Mouse (Mus musculus) small intestine, adult 2 months (tissue): ENCODE results near the gene Otop2. TPM values are rescaled to one million over a fixed set of nuclear protein-coding genes. Genes with fewer than 3 reads are reported as not detected.

ENCODE experiments used
- H3K27ac ChIP-seq: fragments of 200-500 bp; 2 replicates; pipeline ENCODE4 v1.5.1; 2012; ENCODE audit warnings: low read depth, low read length, control low read depth, inconsistent platforms; ENCODE audit not compliant: insufficient read depth
- H3K27me3 ChIP-seq: fragments of 200-500 bp; 2 replicates; pipeline ENCODE4 v1.6.1; 2012; ENCODE audit warnings: mild to moderate bottlenecking, moderate library complexity, low read length, inconsistent platforms; ENCODE audit not compliant: control insufficient read depth, insufficient read depth
- H3K36me3 ChIP-seq: fragments of 200-500 bp; 2 replicates; pipeline ENCODE4 v1.6.1; 2012; ENCODE audit warnings: mild to moderate bottlenecking, low read length, control low read depth, inconsistent platforms; ENCODE audit not compliant: control insufficient read depth, insufficient read depth
- H3K4me1 ChIP-seq: fragments of 200-500 bp; 2 replicates; pipeline ENCODE4 v1.6.1; 2012; ENCODE audit warnings: low read length, inconsistent platforms, mixed read lengths; ENCODE audit not compliant: control insufficient read depth, insufficient read depth, insufficient read length
- H3K4me3 ChIP-seq: fragments of 200-500 bp; 2 replicates; pipeline ENCODE4 v1.5.1; 2012; ENCODE audit warnings: low read depth, mild to moderate bottlenecking, control low read depth, inconsistent platforms, low read length, moderate library complexity
- CTCF ChIP-seq: fragments of 200-500 bp; IDR thresholded peaks from 2 replicates; pipeline ENCODE4 v1.5.1; 2012; ENCODE audit warnings: low read depth, mild to moderate bottlenecking, control low read depth, inconsistent platforms, low read length, moderate library complexity, mixed read lengths; ENCODE audit not compliant: insufficient replicate concordance, insufficient read length; ENCODE audit errors: extremely low read depth
- POLR2A ChIP-seq: fragments of 200-500 bp; IDR thresholded peaks from 2 replicates; pipeline ENCODE4 v1.6.1; 2012; ENCODE audit warnings: low read depth, mild to moderate bottlenecking, control low read depth, inconsistent platforms, low read length, moderate library complexity
- WGBS: fragments of 180-500 bp; shearing (Covaris S2); methylation state at CpG from one replicate; pipeline ENCODE4 v1.1.7; 2018; 5-methylcytosine and 5-hydroxymethylcytosine counted together
- polyA plus RNA-seq: library from polyadenylated mRNA; depleted of rRNA; stranded (reverse); fragments of >200 nt; gene quantifications from 2 replicates; pipeline ENCODE4 v1.2.3, GENCODE M21; 2012

The Otop2 gene
- polyA plus RNA-seq, 1 experiment: 1.3 TPM

DNA sequence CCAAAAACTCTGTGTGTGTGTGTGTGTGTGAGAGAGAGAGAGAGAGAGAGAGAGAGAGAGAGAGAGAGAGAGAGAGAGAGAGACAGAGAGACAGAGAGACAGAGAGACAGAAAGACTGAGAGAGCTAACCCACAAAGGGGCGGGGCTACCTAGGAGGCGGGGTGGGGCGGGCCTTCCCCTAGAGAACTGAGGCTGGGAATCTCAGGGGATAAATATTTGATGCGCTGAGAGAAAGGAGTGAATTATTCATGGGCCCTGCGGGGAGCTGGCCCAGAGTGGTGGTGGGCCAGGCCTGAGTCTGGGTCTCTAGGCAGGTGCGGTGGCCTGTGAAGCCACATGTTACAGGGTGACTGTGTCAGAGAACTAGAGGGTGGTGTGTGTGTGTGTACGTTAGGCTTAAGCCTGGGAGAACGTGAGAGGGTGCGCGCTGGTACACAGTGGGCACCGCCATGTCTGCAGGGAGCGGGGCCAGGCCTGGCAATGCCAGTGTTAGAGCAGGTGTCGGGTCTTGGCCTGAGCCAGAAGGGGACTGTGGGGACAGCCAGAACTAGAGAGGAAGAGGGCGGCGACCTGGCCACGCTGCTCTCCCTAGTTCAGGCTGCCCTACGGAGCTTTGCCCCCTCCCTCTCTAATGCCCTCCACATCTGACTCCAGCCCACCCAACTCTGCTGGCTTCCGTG lies 12.9 kb downstream of the Otop2 start:
- Histone ChIP-seq H3K27me3 (peaks cover 76% of the 10 kb centered on the region), H3K4me1 (no peaks in the 10 kb centered on the region; the same call in 1 of the 2 replicates), H3K4me3 (no peak overlapping the region), H3K36me3 (no peaks in the 10 kb centered on the region), H3K27ac (no peak overlapping the region)
- TF ChIP-seq POLR2A (no peak), CTCF (no peak)
- WGBS: 14% methylated on average over 18 of the region's 18 CpGs

DNA sequence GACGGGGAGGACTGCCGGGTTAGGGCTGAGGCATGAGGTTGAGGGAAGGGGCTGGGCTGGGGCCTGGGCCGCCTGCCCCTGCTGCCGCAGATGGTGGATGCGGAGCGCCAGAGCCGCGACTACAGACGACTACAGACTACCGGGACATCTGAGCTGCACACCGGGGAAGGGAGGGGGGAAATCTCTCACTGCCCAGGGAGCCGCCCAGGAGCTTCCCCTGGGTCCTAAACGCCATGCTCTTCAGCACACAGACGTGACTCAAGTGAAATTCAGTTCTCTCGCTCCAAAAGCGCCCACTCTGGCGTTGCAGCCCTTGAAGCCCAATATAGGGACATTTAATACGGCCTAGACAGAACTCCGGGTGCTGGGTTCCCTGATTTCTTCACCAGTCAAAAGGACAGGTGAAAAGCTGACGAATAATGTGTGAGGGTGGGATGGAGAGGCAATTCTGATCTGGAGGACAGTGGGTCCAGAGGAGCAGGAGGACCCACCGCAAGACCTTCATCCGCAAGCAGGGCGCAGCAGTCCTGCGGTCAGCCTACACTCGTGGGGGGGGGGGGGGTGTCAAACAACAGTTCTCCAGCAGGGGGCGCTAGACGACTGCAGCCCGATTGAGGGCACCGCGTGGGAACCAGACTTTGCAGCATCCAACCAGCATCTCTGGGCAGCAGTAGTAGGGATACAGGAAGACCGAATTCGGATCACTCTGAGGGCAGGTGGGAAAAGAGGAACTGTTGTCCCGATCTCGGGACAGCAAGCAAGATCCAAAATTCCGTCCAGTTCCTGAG lies 15.1 kb downstream of the Otop2 start, which contains the start of gene Ush1g:
Ush1g (minus strand) TSS at position 136 of the 788 bp plus-strand sequence.
- Histone ChIP-seq H3K36me3 (no peaks in the 10 kb centered on the region), H3K4me3 (peak within 1 kb of the TSS; percentile 8; the same call in 1 of the 2 replicates), H3K27ac (no peak within 1 kb of the TSS), H3K27me3 (peaks cover 59% of the 10 kb centered on the region), H3K4me1 (peaks cover 5% of the 10 kb centered on the region; the same call in 1 of the 2 replicates)
- 4% methylated on average over 35 of the region's 35 CpGs for WGBS
- TF ChIP-seq CTCF: peak; percentile 82
- TF ChIP-seq POLR2A: no peak

DNA sequence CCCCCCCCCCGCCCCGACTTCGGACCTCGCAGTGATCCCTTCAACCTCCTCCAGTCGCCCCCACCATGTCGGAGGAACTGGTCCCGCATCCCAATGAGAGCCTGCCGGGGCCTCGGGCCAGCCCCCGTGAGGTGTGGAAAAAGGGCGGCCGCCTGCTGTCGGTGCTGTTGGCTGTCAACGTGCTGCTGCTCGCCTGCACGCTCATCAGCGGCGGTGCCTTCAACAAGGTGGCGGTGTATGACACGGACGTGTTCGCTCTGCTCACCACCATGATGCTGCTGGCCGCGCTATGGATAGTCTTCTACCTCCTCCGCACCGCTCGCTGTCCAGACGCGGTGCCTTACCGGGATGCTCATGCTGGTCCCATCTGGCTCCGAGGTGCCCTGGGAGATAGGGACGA lies 16.4 kb downstream of the Otop2 start:
- Histone ChIP-seq H3K27me3 (peaks cover 48% of the 10 kb centered on the region), H3K36me3 (no peaks in the 10 kb centered on the region), H3K27ac (no peak overlapping the region), H3K4me1 (peaks cover 5% of the 10 kb centered on the region; the same call in 1 of the 2 replicates), H3K4me3 (no peak overlapping the region)
- no peak for TF ChIP-seq POLR2A
- no peak for TF ChIP-seq CTCF
- WGBS: 17% methylated on average over 32 of the region's 32 CpGs

DNA sequence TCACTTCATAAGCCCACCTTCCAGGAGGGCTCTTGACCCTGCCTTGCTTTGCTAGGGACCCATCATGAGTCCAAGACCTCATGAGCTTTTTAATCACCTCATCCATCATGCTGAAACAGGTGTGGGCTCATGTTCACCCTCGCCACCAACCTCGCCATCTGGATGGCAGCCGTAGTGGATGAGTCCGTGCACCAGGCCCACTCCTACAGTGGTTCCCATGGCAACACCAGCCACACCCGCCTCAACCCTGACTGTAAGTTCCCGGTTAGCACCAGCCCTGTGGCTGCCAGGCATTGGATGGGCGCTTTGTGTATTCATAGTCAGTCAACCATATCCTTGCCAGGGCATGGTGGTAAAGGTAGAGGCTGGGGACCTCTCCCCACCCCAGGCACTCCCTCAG lies 19.8 kb downstream of the Otop2 start:
- Histone ChIP-seq H3K27ac (no peak overlapping the region), H3K36me3 (no peaks in the 10 kb centered on the region), H3K27me3 (peaks cover 25% of the 10 kb centered on the region), H3K4me1 (0 out of 2 replicates have a peak, but pooled peaks cover 5% of the 10 kb centered on the region), H3K4me3 (no peak overlapping the region)
- no peak for TF ChIP-seq POLR2A
- 35% methylated on average over 7 of the region's 7 CpGs for WGBS

DNA sequence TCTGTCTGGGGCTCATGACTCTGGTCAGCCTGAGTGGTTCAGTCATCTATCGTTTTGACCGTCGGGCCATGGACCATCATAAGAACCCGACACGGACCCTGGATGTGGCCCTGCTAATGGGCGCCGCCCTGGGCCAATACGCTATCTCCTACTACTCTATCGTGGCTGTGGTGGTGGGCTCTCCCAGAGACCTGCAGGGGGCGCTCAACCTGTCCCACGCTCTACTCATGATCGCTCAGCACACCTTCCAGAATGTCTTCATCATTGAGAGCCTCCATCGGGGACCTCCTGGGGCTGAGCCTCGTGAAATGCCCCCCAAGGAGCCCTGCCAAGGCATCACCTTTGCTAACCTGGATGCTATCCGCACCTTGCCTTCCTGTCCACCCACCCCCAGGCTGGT lies 22.4 kb downstream of the Otop2 start:
- Histone ChIP-seq H3K27me3 (peaks cover 10% of the 10 kb centered on the region), H3K27ac (no peak overlapping the region), H3K36me3 (no peaks in the 10 kb centered on the region), H3K4me1 (peaks cover 5% of the 10 kb centered on the region), H3K4me3 (no peak overlapping the region)
- TF ChIP-seq CTCF (peak; percentile 17; the same call in 1 of the 2 replicates), POLR2A (no peak)
- WGBS: 64% methylated on average over 15 of the region's 15 CpGs

DNA sequence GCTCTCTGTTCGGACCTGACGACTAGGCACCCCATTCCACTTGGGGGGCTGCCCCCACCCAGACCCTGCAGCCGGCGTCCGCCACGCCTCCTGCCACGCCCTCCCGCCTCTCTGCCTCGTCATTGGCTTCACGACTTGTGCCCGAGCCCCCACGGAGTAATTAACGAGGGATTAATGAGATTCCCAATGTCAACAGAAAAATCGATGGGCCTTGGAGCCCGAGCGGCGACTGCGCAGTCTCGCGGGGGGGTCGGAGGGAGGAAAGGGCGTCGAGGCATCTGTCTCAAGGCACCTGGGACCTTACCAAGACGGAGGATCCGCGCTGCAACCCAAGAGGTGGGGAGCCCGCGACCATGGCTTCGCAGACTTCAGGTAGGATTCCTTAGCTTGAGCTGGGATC lies 27.6 kb downstream of the Otop2 start, which contains the start of gene Otop3:
Otop3 (plus strand) TSS at position 201 of the 400 bp plus-strand sequence.
- Histone ChIP-seq H3K36me3 (no peaks in the 10 kb centered on the region), H3K4me3 (peak within 1 kb of the TSS; percentile 46), H3K27me3 (peaks cover 18% of the 10 kb centered on the region), H3K27ac (no peak within 1 kb of the TSS), H3K4me1 (peaks cover 23% of the 10 kb centered on the region)
- WGBS: 5% methylated on average over 29 of the region's 29 CpGs
- no peak for TF ChIP-seq CTCF
- no peak for TF ChIP-seq POLR2A

DNA sequence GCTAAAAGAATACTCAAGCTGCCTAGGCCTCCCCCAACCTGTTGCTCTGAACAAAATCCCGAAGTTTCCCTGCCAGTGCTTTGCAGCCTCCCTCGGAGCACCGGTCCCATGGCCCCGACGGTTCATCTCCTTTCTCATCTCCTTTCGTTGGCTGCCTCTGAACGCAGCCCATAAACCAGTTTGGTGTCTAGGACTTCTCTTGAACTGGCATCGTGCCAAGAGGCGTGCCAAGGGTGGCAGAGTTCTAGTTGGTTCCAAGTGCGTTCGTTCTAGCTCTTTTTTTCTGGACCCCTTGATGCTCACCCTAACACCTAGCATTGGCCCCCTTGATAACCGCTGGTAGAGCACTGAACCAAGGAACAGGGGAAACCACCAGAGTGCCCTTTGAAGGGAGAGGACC lies 28.3 kb downstream of the Otop2 start:
- Histone ChIP-seq H3K4me3 (peak overlapping the region; percentile 46), H3K27me3 (peaks cover 18% of the 10 kb centered on the region)
- WGBS: 30% methylated on average over 12 of the region's 12 CpGs

More for the DNA sequence above, 28.3 kb downstream of the Otop2 start:
- 0 out of 2 replicates have a peak, but pooled peaks have one; percentile 9 for TF ChIP-seq POLR2A
- TF ChIP-seq CTCF: no peak
- no peaks in the 10 kb centered on the region for H3K36me3 ChIP-seq
- peaks cover 23% of the 10 kb centered on the region for H3K4me1 ChIP-seq
- no peak overlapping the region for H3K27ac ChIP-seq
